Mouse (Mus musculus) ES-E14 (cell line): ENCODE measurements around the gene Parvg. TPM values are rescaled to one million over a fixed set of nuclear protein-coding genes. Genes with fewer than 3 reads are reported as not detected.

Experiments used
- DNase-seq: peaks from one replicate; pipeline ENCODE4 v3.0.0-alpha.2; 2013; ENCODE audit warnings: low read depth, low spot score
- H3K27ac ChIP-seq: 2 replicates; pipeline ENCODE4 v1.5.1; 2012; ENCODE audit warnings: low read depth, mild to moderate bottlenecking, low read length, moderate library complexity, mixed read lengths; ENCODE audit not compliant: poor library complexity, insufficient read depth, severe bottlenecking
- H3K36me3 ChIP-seq: 2 replicates; pipeline ENCODE4 v1.6.1; 2012; ENCODE audit warnings: mild to moderate bottlenecking, low read length, moderate library complexity, mixed read lengths; ENCODE audit not compliant: control insufficient read depth, poor library complexity, insufficient read depth, severe bottlenecking
- H3K4me1 ChIP-seq, 2 experiments: fragments of 150-350 bp in 1 of 2; sonication (generic) in 1 of 2; 2 replicates each; pipeline ENCODE4 v1.6.1; 2012; ENCODE audit warnings: low read length in 2 of 2, mild to moderate bottlenecking in 1 of 2, mixed read lengths in 1 of 2; ENCODE audit not compliant: control insufficient read depth in 2 of 2, insufficient read depth in 2 of 2, poor library complexity in 1 of 2
- H3K4me3 ChIP-seq, 2 experiments: fragments of 150-350 bp in 1 of 2; sonication (generic) in 1 of 2; 2 replicates each; pipeline ENCODE4 v1.5.1; 2012; ENCODE audit warnings: low read length in 2 of 2, low read depth in 1 of 2, mild to moderate bottlenecking in 1 of 2, mixed read lengths in 1 of 2; ENCODE audit not compliant: insufficient read depth in 1 of 2, poor library complexity in 1 of 2, severe bottlenecking in 1 of 2
- H3K9ac ChIP-seq: 2 replicates; pipeline ENCODE4 v1.6.1; 2012; ENCODE audit warnings: low read depth, mild to moderate bottlenecking, low read length, mixed read lengths; ENCODE audit not compliant: poor library complexity, insufficient read depth, severe bottlenecking
- H3K9me3 ChIP-seq: fragments of 150-350 bp; sonication (generic); 2 replicates; pipeline ENCODE4 v1.6.1; 2012; ENCODE audit warnings: low read depth, mild to moderate bottlenecking, low read length; ENCODE audit not compliant: control insufficient read depth, insufficient read depth
- CHD2 ChIP-seq: IDR thresholded peaks from 2 replicates; pipeline ENCODE4 v1.6.1; 2014; ENCODE audit warnings: mild to moderate bottlenecking, low read depth, low read length, inconsistent platforms
- HCFC1 ChIP-seq: IDR thresholded peaks from 2 replicates; pipeline ENCODE4 v1.6.1; 2012; ENCODE audit warnings: low read length, inconsistent platforms, borderline replicate concordance; ENCODE audit not compliant: insufficient read depth
- MAFK ChIP-seq: IDR thresholded peaks from 2 replicates; pipeline ENCODE4 v1.6.1; 2014; ENCODE audit warnings: mild to moderate bottlenecking, low read depth, low read length, inconsistent platforms; ENCODE audit not compliant: insufficient read depth
- ZC3H11A ChIP-seq: IDR thresholded peaks from 2 replicates; pipeline ENCODE4 v1.6.1; 2012; ENCODE audit warnings: low read depth, mild to moderate bottlenecking, inconsistent platforms, low read length, borderline replicate concordance
- ZNF384 ChIP-seq: IDR thresholded peaks from 2 replicates; pipeline ENCODE4 v1.6.1; 2012; ENCODE audit warnings: low read depth, low read length, inconsistent platforms
- in situ Hi-C, 2 experiments: fragments of 600-800 bp; cut with MboI; formaldehyde crosslinking; loops; one replicate each; pipeline ENCODE4 v1.15.1; 2025; ENCODE audit warnings: low sequenced_read_pairs in 2 of 2, inconsistent platforms in 1 of 2; ENCODE audit not compliant: unreplicated experiment in 2 of 2
- total RNA-seq: library from RNA; depleted of rRNA; stranded (reverse); fragments of 300-350 nt; gene quantifications from 2 replicates; pipeline ENCODE4 v1.2.3, GENCODE M21; 2012

The Parvg gene
- total RNA-seq, 1 experiment, result 1.3 TPM

DNA sequence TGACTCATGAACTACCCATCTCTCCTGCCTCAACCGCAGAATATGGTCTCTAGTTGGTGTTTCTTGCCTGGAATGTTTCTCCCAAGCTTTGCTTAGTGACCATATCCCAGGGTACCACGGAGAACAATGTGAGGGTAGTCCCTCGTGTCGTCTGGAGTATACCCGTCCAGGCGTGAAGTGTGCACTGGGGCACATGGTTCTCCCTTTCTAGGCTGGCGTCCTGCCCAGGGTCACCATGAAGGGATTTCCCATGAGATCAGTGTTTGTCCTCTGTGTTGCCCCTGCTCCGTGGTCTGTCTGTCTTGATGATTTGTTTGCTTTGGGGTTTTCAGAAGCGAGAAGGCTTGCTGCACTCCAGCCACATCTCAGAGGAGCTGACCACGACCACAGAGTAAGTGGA, 28.6 kb upstream of the Parvg start:
- H3K36me3 ChIP-seq, result peaks cover 11% of the 10 kb centered on the region; the same call in 1 of the 2 replicates
- DNase-seq, result no peak
- H3K9ac ChIP-seq, result no peak overlapping the region
- no peak overlapping the region for H3K4me3 ChIP-seq
- H3K4me1 ChIP-seq, result peaks cover 0 to 13% of the 10 kb centered on the region in 2 experiments; a peak in 1 of 4 replicates
- in situ Hi-C loops, result no loop called here
- TF ChIP-seq CHD2 (no peak), ZC3H11A (no peak)
- no peaks in the 10 kb centered on the region for H3K9me3 ChIP-seq
- H3K27ac ChIP-seq, result no peak overlapping the region

DNA sequence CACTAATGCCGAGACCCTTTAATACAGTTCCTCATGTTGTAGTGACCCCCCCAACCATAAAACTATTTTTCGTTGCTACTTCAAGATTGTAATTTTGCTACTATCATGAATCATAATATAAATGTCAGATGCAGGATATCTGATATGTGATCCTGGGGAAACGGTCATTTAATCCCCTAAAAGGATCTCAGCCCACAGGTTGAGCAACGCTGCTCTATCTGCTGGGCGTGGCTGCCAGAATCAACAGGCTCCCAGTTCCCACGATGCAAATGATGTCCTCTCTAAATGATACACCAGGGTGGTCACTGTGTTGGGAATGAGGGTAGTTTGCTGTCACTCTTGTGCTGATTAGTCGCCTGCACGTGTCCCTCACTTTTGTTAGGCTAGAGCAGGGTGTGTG, 26.4 kb upstream of the Parvg start:
- Histone ChIP-seq H3K9me3 (no peaks in the 10 kb centered on the region), H3K4me1 (peaks cover 0 to 24% of the 10 kb centered on the region in 2 experiments; a peak in 3 of 4 replicates)

DNA sequence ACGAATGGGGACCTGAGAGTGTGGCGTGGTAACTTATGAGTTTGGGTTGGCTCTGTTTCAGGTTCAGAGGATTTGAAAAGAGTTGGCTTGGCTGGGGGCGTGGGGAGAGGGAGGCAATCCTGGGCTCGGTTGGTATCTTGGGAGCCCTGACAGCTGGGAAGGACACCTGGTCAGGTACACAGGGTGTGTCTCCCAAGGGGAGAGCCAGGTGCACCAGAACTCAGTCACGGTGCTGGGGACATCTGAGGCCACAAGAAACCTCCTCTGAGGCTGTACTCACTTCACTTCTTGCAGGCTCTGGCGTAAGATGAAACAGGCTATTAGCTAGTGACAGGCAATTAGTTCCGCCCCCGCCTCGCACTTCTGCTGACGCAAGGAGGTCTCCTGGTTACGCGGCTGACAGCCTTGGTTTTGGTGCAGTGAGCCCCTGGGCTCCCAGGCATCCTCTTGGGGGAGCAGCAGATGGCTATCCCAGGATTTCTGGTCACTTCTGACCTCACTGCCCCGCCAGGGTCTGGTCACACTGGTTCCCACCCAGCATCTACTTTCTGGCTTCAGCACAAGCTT, 24.9 kb upstream of the Parvg start:
- Histone ChIP-seq H3K4me3 (no peak overlapping the region), H3K27ac (no peak overlapping the region), H3K36me3 (peaks cover 2% of the 10 kb centered on the region; the same call in 1 of the 2 replicates), H3K9me3 (no peaks in the 10 kb centered on the region), H3K4me1 (peaks cover 0 to 32% of the 10 kb centered on the region in 2 experiments; a peak in 3 of 4 replicates), H3K9ac (no peak overlapping the region)
- in situ Hi-C loops, result no loop called here
- no peak for DNase-seq
- TF ChIP-seq CHD2, result no peak

More for the DNA sequence above, 26.4 kb upstream of the Parvg start:
- Histone ChIP-seq H3K36me3 (peaks cover 9% of the 10 kb centered on the region; the same call in 1 of the 2 replicates), H3K4me3 (no peak overlapping the region), H3K27ac (no peak overlapping the region), H3K9ac (no peak overlapping the region)
- no peak for TF ChIP-seq HCFC1
- no peak for TF ChIP-seq MAFK
- no peak for TF ChIP-seq ZC3H11A
- no peak for TF ChIP-seq CHD2
- no peak for TF ChIP-seq ZNF384
- in situ Hi-C loops, result no loop called here
- no peak for DNase-seq

DNA sequence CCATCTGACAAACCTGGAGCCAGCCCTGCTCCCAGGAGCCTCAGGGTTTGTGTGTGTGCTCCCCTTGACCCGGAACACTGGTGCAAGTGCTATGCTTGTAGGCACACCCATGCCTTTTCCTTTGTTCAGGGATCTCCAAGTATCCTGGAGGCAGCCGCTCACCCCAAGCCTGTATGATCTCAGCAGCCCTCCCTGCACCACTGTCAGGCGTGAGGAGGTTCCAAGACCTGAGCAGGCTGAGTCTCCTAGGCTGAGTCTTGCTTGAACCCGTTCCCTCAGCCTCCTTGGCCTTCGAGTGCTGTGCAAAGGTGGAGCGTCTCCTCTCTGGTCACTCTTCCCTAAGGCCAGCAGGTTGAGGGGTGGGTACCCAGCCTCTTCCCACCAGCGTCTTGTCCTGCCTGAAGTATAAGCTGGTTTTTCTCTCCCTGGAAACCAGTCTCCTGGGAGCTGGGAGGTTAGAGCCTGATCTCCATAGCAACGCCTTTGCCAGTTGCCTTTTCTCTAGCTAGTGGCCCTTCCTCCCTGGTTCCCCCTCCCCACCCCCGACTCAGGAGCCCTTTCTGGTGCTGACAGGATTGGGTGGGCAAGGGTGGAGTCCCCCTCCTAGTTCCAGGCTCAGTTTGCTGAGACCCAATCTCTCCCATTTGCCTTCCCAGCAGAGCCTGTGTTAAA, 24.0 kb upstream of the Parvg start:
- Histone ChIP-seq H3K9me3 (no peaks in the 10 kb centered on the region), H3K4me1 (peaks cover 0 to 32% of the 10 kb centered on the region in 2 experiments; a peak in 3 of 4 replicates), H3K36me3 (no peaks in the 10 kb centered on the region; the same call in 1 of the 2 replicates), H3K9ac (no peak overlapping the region), H3K27ac (no peak overlapping the region), H3K4me3 (no peak overlapping the region)
- in situ Hi-C loops, result no loop called here
- no peak for DNase-seq
- no peak for TF ChIP-seq HCFC1
- no peak for TF ChIP-seq ZNF384
- TF ChIP-seq CHD2, result no peak
- no peak for TF ChIP-seq MAFK
- no peak for TF ChIP-seq ZC3H11A

DNA sequence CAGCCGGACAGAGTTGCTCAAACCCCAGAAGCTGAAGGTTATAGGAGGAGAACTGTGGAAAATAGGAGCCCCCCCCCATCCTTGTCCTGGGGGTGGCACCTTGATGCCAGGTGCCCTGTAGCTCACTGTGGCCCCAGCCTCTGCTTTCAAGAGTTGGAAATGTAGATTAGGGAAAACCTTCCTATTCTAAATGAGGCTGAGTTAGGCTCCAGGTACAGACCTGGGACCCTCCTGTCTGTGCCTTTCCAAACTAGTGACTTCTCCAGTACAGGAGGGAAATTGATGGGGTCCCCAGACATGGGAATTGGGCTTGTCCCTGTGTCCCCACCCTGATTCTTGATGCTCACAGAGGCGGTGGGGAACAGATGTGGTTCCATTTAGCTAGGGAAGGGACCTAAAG, 23.2 kb upstream of the Parvg start:
- Histone ChIP-seq H3K9ac (no peak overlapping the region), H3K4me1 (peaks cover 0 to 32% of the 10 kb centered on the region in 2 experiments; a peak in 3 of 4 replicates), H3K36me3 (no peaks in the 10 kb centered on the region; the same call in 1 of the 2 replicates), H3K4me3 (no peak overlapping the region), H3K9me3 (no peaks in the 10 kb centered on the region), H3K27ac (no peak overlapping the region)
- in situ Hi-C loops, result no loop called here
- no peak for TF ChIP-seq ZNF384
- no peak for TF ChIP-seq CHD2
- TF ChIP-seq HCFC1, result no peak
- TF ChIP-seq MAFK, result no peak
- no peak for TF ChIP-seq ZC3H11A
- DNase-seq, result no peak
